ENCODE assay signal across 26 mouse cellular contexts in genomic region chr2:20671546-20672255, GRCm38 (mm10).
"Had no signal": no experiment of that assay in that cellular context is flagged by ENCODE, and none has a peak within 500 bp of the region (broad histone marks: within the 10 kb centered on the region; RNA-seq: fewer than 3 reads in every experiment).

No protein-coding gene starts in this region.

- H3K27me3 ChIP-seq: heart, embryonic 12.5 days; hindbrain, embryonic 13.5 days; hindbrain, embryonic 15.5 days; kidney, embryonic 15.5 days; limb, embryonic 13.5 days; limb, embryonic 15.5 days; liver, embryonic 13.5 days; liver, embryonic 15.5 days had no signal

- H3K4me3 ChIP-seq: gastrocnemius, adult 2 months; heart, embryonic 10.5 days; heart, embryonic 12.5 days; hindbrain, embryonic 13.5 days; hindbrain, embryonic 15.5 days; kidney, embryonic 15.5 days; limb, embryonic 13.5 days; limb, embryonic 15.5 days; liver, embryonic 13.5 days; liver, embryonic 15.5 days had no signal

- DNase-seq: gastrocnemius, adult 2 months; gastrocnemius, postnatal 10 days; gastrocnemius, postnatal 25 days; heart, adult 18-20 months; heart, postnatal 10 days; heart, postnatal 36 days; kidney, adult 11 months; kidney, adult 2 months; kidney, adult 9 months; kidney, postnatal 14 days; kidney, postnatal 36 days; layer of hippocampus, adult 9-11 months; layer of hippocampus, postnatal 36 days; left cerebral cortex, postnatal 4 days; liver, embryonic 13.5 days had no signal

- H3K4me2 ChIP-seq: heart, embryonic 12.5 days; hindbrain, embryonic 13.5 days; hindbrain, embryonic 15.5 days; kidney, embryonic 15.5 days; limb, embryonic 13.5 days; limb, embryonic 15.5 days; liver, embryonic 13.5 days; liver, embryonic 15.5 days had no signal

- ATAC-seq: hindbrain, postnatal 0 days; intestine, embryonic 16.5 days had no signal

- H3K27ac ChIP-seq: gastrocnemius, adult 2 months; heart, embryonic 10.5 days; hindbrain, embryonic 13.5 days; hindbrain, embryonic 15.5 days; hindbrain, postnatal 0 days; kidney, embryonic 15.5 days; kidney, postnatal 0 days; limb, embryonic 13.5 days; limb, embryonic 15.5 days; liver, embryonic 13.5 days; liver, embryonic 15.5 days had no signal

- H3K36me3 ChIP-seq: heart, embryonic 10.5 days; heart, embryonic 12.5 days; hindbrain, embryonic 13.5 days; hindbrain, embryonic 15.5 days; limb, embryonic 13.5 days; limb, embryonic 15.5 days; liver, embryonic 13.5 days; liver, embryonic 15.5 days had no signal

- H3K9ac ChIP-seq: heart, embryonic 12.5 days; hindbrain, embryonic 13.5 days; hindbrain, embryonic 15.5 days; kidney, embryonic 15.5 days; limb, embryonic 13.5 days; limb, embryonic 15.5 days; liver, embryonic 13.5 days; liver, embryonic 15.5 days had no signal

- H3K4me1 ChIP-seq: heart, embryonic 10.5 days; heart, embryonic 12.5 days; hindbrain, embryonic 13.5 days; hindbrain, embryonic 15.5 days; kidney, embryonic 15.5 days; liver, embryonic 13.5 days; liver, embryonic 15.5 days had no signal

- H3K9me3 ChIP-seq: heart, embryonic 10.5 days; heart, embryonic 12.5 days; hindbrain, embryonic 13.5 days; hindbrain, embryonic 15.5 days; kidney, embryonic 15.5 days; limb, embryonic 13.5 days; limb, embryonic 15.5 days; liver, embryonic 13.5 days; liver, embryonic 15.5 days had no signal
